Mouse (Mus musculus) spleen, postnatal 10 days (tissue): ENCODE measurements around the gene Csrnp2.

Source experiments
- DNase-seq, 2 experiments: peaks; one replicate each; pipeline ENCODE4 v3.0.0; 2021 to 2022; ENCODE audit warnings: low spot score in 2 of 2

Csrnp2 gene

GRCm38 (mm10) chr15:100433234-100433633 lies 62.1 kb downstream of the Csrnp2 start:
- no peak for DNase-seq

GRCm38 (mm10) chr15:100429959-100430565 lies 65.2 kb downstream of the Csrnp2 start:
- DNase-seq: no peak
